Mouse (Mus musculus) spleen, adult 2 months (tissue): Measurements from ENCODE around the gene Kctd2. TPM values are rescaled to one million over a fixed set of nuclear protein-coding genes. Genes with fewer than 3 reads are reported as not detected.
"Not testable (repeated sequence)": the region's sequence is repeated elsewhere in the genome, so short reads cannot be mapped to it uniquely, and the experiment has no call there.

Source experiments
- DNase-seq, 2 experiments: peaks; one replicate each; pipeline versions ENCODE4 v3.0.0 to v3.0.0-alpha.2; 2012 to 2021; ENCODE audit warnings: low spot score in 2 of 2, low read depth in 1 of 2
- H3K27ac ChIP-seq: fragments of 200-500 bp; 2 replicates; pipeline ENCODE4 v1.5.1; 2012; ENCODE audit warnings: low read length, inconsistent platforms; ENCODE audit not compliant: insufficient read depth
- H3K27me3 ChIP-seq: fragments of 200-500 bp; 2 replicates; pipeline ENCODE4 v1.6.1; 2012; ENCODE audit warnings: mild to moderate bottlenecking, moderate library complexity, low read length, inconsistent platforms; ENCODE audit not compliant: control insufficient read depth, insufficient read depth
- H3K36me3 ChIP-seq: fragments of 200-500 bp; 2 replicates; pipeline ENCODE4 v1.6.1; 2012; ENCODE audit warnings: mild to moderate bottlenecking, low read length, inconsistent platforms; ENCODE audit not compliant: control insufficient read depth, insufficient read depth
- H3K4me1 ChIP-seq: fragments of 200-500 bp; 2 replicates; pipeline ENCODE4 v1.6.1; 2011; ENCODE audit warnings: inconsistent platforms; ENCODE audit not compliant: control insufficient read depth, insufficient read depth, insufficient read length
- H3K4me3 ChIP-seq: fragments of 200-500 bp; 2 replicates; pipeline ENCODE4 v1.5.1; 2011; ENCODE audit warnings: mild to moderate bottlenecking, inconsistent platforms; ENCODE audit not compliant: insufficient read depth, insufficient read length; ENCODE audit errors: extremely low read depth
- CTCF ChIP-seq: fragments of 200-500 bp; IDR thresholded peaks from 2 replicates; pipeline ENCODE4 v1.5.1; 2011; ENCODE audit warnings: mild to moderate bottlenecking, inconsistent platforms; ENCODE audit not compliant: insufficient read depth, insufficient read length, insufficient replicate concordance; ENCODE audit errors: extremely low read depth
- POLR2A ChIP-seq: fragments of 200-500 bp; IDR thresholded peaks from 2 replicates; pipeline ENCODE4 v1.6.1; 2011; ENCODE audit warnings: low read depth, low read length, inconsistent platforms
- WGBS: fragments of 180-500 bp; shearing (Covaris S2); methylation state at CpG from one replicate; pipeline ENCODE4 v1.1.7; 2018; 5-methylcytosine and 5-hydroxymethylcytosine counted together
- polyA plus RNA-seq: library from polyadenylated mRNA; depleted of rRNA; stranded (reverse); fragments of >200 nt; gene quantifications from 2 replicates; pipeline ENCODE4 v1.2.3, GENCODE M21; 2012

Kctd2 gene
- polyA plus RNA-seq, 1 experiment, result 21.8 TPM

- H3K27me3 ChIP-seq, result peaks cover 23% of the 10 kb centered on the region
- no peak for DNase-seq
- H3K4me3 ChIP-seq, result no peak overlapping the region
Observed at GRCm38 (mm10) chr11:115382891-115383290, 37.0 kb upstream of the Kctd2 start.

GRCm38 (mm10) chr11:115383701-115384474 lies 36.0 kb upstream of the Kctd2 start:
- peaks cover 23% of the 10 kb centered on the region for H3K27me3 ChIP-seq
- H3K27ac ChIP-seq, result peak overlapping the region; percentile 18
- H3K4me3 ChIP-seq, result no peak overlapping the region
- H3K36me3 ChIP-seq, result no peaks in the 10 kb centered on the region
- no peak for TF ChIP-seq CTCF
- no peak for TF ChIP-seq POLR2A
- H3K4me1 ChIP-seq, result peaks cover 9% of the 10 kb centered on the region
- DNase-seq, result no peak
- WGBS, result 69% methylated on average over 16 of the region's 16 CpGs

More at GRCm38 (mm10) chr11:115382891-115383290, 37.0 kb upstream of the Kctd2 start:
- no peak overlapping the region for H3K27ac ChIP-seq
- TF ChIP-seq CTCF (no peak), POLR2A (no peak)
- H3K36me3 ChIP-seq, result no peaks in the 10 kb centered on the region
- peaks cover 9% of the 10 kb centered on the region for H3K4me1 ChIP-seq
- WGBS, result 54% methylated on average over 5 of the region's 5 CpGs

- no peaks in the 10 kb centered on the region for H3K36me3 ChIP-seq
- WGBS, result 86% methylated on average over 5 of the region's 5 CpGs
- peaks cover 9% of the 10 kb centered on the region for H3K4me1 ChIP-seq
- no peak for TF ChIP-seq POLR2A
- TF ChIP-seq CTCF, result no peak
- no peak for DNase-seq
- H3K4me3 ChIP-seq, result no peak overlapping the region
- H3K27me3 ChIP-seq, result peaks cover 23% of the 10 kb centered on the region
- no peak overlapping the region; the same call in 1 of the 2 replicates for H3K27ac ChIP-seq
Observed at GRCm38 (mm10) chr11:115384587-115384986, 35.3 kb upstream of the Kctd2 start.

GRCm38 (mm10) chr11:115386859-115387258 lies 33.1 kb upstream of the Kctd2 start:
- DNase-seq, H3K4me3 ChIP-seq, H3K36me3 ChIP-seq, H3K27ac ChIP-seq, H3K4me1 ChIP-seq: not testable (repeated sequence)
- peaks cover 17% of the 10 kb centered on the region for H3K27me3 ChIP-seq
- WGBS, result 81% methylated on average over 3 of the region's 3 CpGs

GRCm38 (mm10) chr11:115391358-115391757 lies 28.6 kb upstream of the Kctd2 start:
- Histone ChIP-seq H3K4me3 (no peak overlapping the region), H3K36me3 (no peaks in the 10 kb centered on the region), H3K4me1 (no peaks in the 10 kb centered on the region), H3K27ac (no peak overlapping the region), H3K27me3 (peaks cover 5% of the 10 kb centered on the region; the same call in 1 of the 2 replicates)
- DNase-seq, result no peak
- no peak for TF ChIP-seq POLR2A
- no peak for TF ChIP-seq CTCF
- 89% methylated on average over 7 of the region's 7 CpGs for WGBS

- WGBS, result 88% methylated on average over 34 of the region's 34 CpGs
- no peaks in the 10 kb centered on the region for H3K36me3 ChIP-seq
- peaks cover 5% of the 10 kb centered on the region; the same call in 1 of the 2 replicates for H3K27me3 ChIP-seq
- no peaks in the 10 kb centered on the region for H3K4me1 ChIP-seq
- no peak for DNase-seq
- no peak overlapping the region for H3K27ac ChIP-seq
- TF ChIP-seq POLR2A, result no peak
- no peak for TF ChIP-seq CTCF
- no peak overlapping the region for H3K4me3 ChIP-seq
Observed at GRCm38 (mm10) chr11:115393721-115394325, 26.1 kb upstream of the Kctd2 start.

GRCm38 (mm10) chr11:115398085-115398484 lies 21.8 kb upstream of the Kctd2 start:
- Histone ChIP-seq H3K27ac (no peak overlapping the region), H3K27me3 (peaks cover 5% of the 10 kb centered on the region; the same call in 1 of the 2 replicates)
- 76% methylated on average over 7 of the region's 7 CpGs for WGBS

More at GRCm38 (mm10) chr11:115398085-115398484, 21.8 kb upstream of the Kctd2 start:
- no peak for TF ChIP-seq CTCF
- TF ChIP-seq POLR2A, result no peak
- no peak overlapping the region for H3K4me3 ChIP-seq
- no peaks in the 10 kb centered on the region for H3K4me1 ChIP-seq
- no peak for DNase-seq
- H3K36me3 ChIP-seq, result no peaks in the 10 kb centered on the region
